Mouse (Mus musculus) kidney, adult 10 weeks (tissue): Measurements from ENCODE around the gene Tpp2. TPM values are rescaled to one million over a fixed set of nuclear protein-coding genes. Genes with fewer than 3 reads are reported as not detected.

ENCODE experiments used
- polyA plus RNA-seq: library from polyadenylated mRNA; stranded (reverse); fragments of 350-450 nt; fragmentation: Illumina TruSeq; extraction: RNeasy Lipid Tissue Mini Kit (QIAGEN cat#74804); gene quantifications from one replicate; pipeline ENCODE4 v1.2.3, GENCODE M21; 2014; ENCODE audit warnings: low read depth, low replicate concordance

Gene Tpp2
- 69.4 TPM for polyA plus RNA-seq

DNA sequence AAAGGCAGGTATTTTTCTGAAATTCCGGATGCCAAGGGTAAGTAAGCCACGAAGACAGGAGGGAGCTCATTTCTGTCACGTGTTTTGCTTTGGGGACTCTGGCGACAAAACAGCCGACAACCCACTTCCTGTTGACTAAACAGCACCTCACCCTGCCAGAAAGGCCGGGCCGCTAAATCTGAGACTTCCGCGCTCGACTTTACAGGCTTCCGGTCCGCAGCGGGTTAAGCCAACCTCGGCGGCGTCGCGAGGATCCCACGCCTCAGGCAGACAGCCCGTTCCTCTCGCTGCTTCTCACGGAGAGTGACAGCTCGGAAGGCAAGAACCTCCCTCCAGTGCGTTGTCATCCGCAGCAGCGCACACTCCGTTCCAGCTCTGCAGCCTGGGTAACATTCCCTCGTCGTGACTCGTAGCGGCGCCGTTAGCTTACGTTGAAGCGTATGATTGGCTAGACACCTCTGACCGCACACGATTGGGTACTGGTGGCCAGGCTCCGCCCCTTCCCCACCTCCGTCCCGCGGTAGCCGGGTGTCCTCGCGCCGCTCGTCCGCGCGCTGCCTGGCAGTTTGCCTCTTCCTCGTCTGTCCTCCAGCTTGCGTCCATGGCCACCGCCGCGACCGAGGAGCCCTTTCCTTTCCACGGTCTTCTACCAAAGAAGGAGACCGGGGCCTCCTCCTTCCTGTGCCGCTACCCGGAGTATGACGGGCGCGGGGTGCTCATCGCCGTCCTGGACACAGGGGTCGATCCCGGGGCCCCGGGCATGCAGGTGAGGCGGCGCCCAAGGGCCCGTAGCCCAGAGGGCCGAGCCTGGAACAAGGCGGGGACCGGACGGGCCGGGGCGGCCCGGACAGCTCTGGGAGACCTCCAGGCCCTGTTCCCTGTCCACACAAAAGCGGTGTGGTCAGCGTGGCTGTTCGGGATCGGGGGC is at the start of gene Tpp2:
Gene Tpp2, plus strand, starts transcription at position 160 of the 928 bp plus-strand sequence.

DNA sequence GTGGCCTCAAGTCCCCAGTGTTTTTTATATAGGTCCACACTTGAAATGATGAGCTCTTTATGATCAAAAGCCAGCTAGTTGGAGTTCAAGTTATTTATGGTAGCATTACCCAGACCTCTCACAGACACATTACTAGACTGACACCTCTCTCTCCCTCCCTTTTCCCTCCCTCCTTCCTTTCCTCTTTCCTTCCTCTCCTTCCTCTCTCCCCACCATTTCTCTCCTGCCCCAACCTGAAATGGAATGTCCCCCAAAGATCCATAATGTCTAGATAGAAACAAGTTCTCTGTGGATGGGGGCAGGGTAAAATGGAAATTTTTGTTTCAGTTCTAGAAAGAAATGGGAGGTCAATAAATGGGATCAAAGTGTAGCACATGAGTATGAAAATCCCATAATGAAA is 86.5 kb downstream of the Tpp2 start, which contains the start of gene Mettl21c:
Gene Mettl21c, minus strand, starts transcription at position 101 of the 400 bp plus-strand sequence.

Other genes starting within 250 kb of the Tpp2 start
- gene 1500015O10Rik, start 203.0 kb upstream of the Tpp2 start, polyA plus RNA-seq: not detected
- gene Uxs1, start 105.8 kb upstream of the Tpp2 start, polyA plus RNA-seq: 98.1 TPM
- gene Mettl21c, start 86.4 kb downstream of the Tpp2 start, polyA plus RNA-seq: not detected
- gene Gm8251, start 128.3 kb downstream of the Tpp2 start, polyA plus RNA-seq: 0.24 TPM
- gene Tex30, start 168.8 kb downstream of the Tpp2 start, polyA plus RNA-seq: 31.1 TPM
- 21.3 TPM for gene Kdelc1, start 185.2 kb downstream of the Tpp2 start, polyA plus RNA-seq
- 49.4 TPM for gene Bivm, start 185.3 kb downstream of the Tpp2 start, polyA plus RNA-seq
- 29.8 TPM for gene Ercc5, start 214.1 kb downstream of the Tpp2 start, polyA plus RNA-seq